Mouse (Mus musculus) 3134 (cell line): ENCODE data around the gene AU021092.
"Not testable (repeated sequence)": the region's sequence is repeated elsewhere in the genome, so short reads cannot be mapped to it uniquely, and the experiment has no call there.

Experiments used
- DNase-seq: peaks from one replicate; pipeline ENCODE4 v3.0.0-alpha.2; 2011; ENCODE audit warnings: low spot score; ENCODE audit not compliant: insufficient read length; ENCODE audit errors: extremely low read depth

AU021092 gene

DNA sequence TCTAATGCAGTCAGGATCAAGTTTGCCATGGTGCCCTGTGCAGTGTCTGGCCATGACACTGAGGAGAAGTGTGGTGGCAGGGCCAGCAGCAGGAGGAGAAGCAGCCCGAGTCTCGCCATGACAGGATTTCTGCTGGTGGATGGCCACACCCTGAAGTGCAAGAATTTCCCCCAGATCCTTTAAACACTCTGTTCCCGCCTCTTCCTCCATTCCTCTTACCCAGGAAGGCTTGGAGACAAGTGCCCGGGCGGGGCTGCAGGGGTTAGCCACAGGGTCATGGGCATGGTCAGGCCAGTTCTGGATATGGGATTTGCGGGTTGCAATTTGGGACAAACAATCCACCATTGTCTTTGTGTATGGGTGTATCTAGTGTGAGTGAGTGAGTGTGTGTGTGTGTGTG, at the start of gene AU021092:
Gene AU021092, minus strand, starts transcription at position 160 of the 400 bp plus-strand sequence.
- peak; percentile 48 for DNase-seq

DNA sequence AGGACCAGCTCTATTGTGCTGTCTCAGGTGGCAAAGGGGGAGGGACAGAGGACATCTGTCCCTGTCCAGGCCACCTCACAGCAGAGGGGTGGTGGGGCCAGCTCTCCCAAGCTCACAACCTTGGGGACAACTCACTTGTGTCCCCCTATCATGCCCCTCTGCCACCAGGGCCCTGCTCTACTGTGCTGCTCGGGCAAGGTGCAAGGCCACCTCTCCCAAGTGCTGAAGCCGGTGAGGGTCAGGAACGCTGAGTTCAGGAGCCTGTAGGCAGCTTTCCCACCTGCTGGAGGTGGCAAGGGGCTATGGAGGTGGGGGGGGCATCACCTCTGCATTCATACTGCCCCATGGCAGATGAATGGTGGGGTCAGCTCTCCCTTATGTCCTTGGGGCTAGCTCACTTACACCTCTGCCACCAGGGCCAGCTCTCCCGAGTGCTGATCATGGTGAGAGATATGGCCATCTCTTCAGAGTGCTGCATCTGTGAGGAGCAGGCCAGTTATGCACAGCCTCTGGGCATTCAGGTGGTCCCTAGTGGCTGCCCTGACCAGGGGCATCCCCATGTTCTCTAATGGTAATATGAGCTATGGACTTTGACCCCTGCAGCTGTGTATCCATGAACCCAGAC, 49.4 kb upstream of the AU021092 start:
- no peak for DNase-seq

DNA sequence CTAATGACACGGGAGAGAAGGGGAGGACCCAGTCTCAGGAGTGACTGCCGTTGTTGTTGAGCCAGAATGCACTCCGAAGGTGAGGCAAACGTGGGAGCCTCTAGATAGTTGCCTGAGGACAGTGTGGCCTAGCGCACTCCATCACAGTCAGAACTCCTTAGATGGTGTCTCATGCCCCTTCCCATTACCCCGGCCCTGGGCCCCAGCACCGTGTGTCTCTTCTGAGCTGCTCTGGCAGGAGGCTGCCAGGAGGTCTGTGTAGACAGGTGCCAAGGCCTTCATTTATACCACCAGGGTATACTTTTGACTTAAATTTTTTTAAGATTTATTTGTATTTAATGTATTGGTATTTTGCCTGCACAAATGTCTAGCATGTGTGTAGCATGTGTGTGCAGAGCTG, 41.8 kb upstream of the AU021092 start:
- DNase-seq: no peak

DNA sequence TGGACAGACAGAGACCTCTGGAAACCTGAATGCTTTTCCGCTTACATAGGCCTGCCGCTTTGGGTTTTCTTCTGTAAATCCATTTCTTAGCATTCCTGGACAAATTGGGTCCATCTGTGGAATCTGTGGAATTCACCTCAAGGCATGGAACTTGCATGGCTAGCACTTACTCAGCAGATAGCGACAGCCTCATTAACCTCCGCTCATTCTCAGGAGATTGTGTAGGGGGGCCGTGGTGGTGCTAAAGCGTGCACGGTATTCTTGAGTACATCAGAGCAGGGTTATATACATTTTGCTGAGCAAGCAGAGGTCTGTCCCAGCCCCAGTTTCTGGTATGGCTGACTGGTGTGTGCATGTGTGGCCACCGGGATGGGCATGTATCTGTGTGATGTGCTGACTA, 41.1 kb upstream of the AU021092 start:
- no peak for DNase-seq

DNA sequence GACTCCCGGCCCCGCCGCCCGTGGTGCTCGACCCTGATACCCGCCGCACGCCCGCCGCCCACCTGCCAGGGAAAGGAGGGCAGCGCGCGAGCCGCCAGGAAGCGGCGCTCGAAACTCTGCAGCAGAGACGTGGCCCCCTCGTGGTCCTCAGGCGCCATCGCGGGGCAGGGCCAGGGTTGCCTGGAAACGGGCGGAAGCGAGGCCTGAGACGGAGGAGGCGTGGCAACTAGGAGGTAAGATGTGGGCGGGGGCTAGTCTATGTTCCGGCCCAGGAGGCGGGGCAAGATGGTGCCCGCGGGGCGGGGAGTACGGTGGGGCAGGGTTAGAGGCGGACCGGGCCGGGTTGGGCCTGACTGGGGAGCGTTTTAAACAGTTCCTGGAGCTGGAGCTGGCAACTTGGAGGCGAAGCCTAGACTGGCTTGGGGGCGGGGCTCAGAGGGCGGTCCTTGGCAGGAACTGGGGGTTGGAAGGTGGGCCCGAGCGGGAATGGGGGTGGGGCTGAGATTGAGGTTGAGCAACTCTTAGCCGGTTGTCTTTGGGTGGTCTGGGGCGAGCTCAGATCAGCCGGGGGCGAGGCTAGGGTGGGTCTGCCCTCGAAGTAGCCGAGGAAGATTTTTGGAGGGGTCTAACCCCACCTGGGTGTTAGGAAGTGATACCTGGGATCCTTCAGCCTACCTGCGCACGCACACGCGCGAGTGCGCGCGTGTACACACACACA, 33.8 kb upstream of the AU021092 start, which contains the start of gene Eef2kmt:
Gene Eef2kmt, minus strand, starts transcription at position 205 of the 718 bp plus-strand sequence.
- DNase-seq: peak; percentile 99

DNA sequence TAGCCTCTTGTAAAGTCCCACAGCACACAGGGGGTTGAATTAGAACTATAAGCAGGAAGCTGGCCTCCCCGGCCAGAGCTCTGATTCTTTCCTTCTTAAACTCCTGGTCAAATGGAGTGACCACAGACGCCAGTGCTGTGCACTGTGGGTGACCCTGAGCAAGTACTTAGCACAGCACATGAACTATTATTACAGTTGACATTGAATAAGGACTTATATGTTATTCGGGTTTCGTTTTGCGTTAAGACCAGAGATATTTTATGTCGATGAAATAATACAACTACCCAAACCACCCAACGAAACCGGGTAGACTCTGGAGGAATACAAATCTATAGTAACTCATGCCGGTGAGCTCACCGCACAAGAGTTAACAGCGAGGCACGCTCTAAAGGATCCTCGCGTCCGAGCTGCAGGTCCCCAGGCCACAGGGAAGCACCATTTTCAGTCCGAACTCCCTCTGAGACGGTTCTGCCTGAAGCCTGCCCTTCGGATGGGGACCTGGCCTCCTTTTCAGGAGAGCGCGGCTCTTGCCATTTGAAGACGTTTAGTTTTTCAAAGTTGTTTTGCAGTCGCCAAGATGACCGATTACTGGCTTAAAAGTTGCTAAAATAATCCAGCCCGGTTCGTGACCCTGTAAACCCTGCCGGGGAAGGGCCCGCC, 33.1 kb upstream of the AU021092 start:
- DNase-seq: no peak

DNA sequence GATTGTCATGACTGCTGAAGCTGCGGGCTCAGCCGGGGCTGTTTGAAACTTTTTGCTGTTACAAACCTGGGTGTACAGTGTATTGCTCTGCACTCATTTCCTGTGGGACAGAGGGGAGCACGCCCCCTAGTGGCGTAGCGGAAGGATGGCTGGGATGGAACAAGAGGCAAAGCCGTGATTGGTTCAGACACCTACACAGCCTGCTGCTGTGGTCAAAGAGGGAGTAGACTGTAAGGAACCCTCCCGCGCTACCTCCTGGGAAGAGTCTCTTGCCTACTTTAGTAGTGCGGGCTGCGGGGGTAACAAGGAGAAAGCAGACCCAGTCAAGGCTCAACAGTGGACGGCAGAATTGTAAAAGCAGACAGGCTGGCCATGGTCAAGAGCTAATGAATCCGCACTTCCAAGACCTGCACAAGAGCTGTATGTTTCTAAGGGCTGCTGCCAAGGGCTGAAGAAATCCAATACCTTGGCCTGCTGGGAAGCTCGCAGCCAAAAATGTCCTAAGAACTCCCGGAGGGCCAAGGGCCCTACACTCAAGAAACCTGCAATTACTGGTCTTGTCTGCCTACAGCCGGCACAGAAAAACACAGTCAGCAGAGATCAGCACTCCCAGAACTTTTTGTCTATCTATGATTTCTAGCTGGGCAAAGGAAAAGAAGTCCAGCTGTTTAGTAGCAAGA, 32.4 kb upstream of the AU021092 start:
- peak; percentile 78 for DNase-seq

DNA sequence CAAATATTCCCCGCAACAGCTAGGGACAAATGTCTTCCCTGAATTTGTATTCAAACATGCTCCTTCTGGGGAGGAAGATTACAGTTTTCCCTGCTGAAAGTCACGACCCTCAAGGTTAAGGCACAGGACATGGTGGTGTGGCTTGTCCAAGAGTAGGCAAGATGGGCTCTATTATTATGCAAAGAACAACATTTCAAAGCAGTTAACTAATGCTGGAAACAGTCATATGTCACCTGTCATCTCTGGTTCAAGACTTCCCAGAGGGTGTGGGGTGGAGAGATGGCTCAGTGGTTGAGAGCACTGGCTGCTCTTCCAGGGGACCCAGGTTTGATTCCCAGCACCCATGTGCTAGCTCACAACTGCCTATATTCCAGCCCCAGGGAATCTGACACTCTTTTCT, 30.2 kb upstream of the AU021092 start:
- DNase-seq: no peak

DNA sequence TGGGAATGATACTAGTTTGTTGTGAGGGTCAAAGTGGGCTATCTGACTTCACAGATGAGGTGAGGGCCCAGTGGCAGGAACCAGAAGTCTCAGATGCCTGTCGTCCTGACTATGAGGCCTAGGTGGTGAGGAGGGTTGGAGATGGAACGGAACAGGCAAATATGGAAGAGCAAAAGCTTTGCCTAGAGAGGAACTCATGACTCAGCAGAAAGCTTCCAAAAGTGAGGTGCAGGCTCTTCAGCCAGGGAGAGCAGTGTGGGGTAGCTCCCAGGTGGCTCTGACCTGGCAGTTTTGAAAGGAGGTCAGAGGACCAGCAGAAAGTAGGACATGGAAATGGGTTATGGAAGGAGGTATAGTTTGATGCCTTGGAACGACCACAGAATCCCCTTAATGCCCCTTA, 28.8 kb upstream of the AU021092 start:
- no peak for DNase-seq

DNA sequence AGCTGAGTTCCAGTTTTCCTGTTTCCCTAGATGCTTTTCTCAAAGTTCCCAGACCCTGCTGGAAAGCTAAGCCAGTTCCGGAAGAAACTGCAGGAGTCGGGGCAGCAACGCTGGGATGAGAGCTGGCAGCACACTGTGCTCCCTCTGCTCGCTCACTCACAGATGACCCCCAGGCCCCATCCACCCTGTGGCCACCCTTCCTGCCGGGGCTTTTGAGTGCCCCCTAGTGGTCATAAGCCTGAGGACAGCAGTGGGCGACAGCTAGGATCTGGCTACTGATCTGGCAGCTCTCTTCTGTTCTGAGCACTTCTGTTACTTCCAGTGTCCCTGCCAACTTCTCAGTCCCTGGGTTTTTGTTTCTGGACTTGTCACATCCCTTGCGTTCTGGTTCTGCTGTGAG, 22.3 kb upstream of the AU021092 start:
- peak; percentile 51 for DNase-seq

DNA sequence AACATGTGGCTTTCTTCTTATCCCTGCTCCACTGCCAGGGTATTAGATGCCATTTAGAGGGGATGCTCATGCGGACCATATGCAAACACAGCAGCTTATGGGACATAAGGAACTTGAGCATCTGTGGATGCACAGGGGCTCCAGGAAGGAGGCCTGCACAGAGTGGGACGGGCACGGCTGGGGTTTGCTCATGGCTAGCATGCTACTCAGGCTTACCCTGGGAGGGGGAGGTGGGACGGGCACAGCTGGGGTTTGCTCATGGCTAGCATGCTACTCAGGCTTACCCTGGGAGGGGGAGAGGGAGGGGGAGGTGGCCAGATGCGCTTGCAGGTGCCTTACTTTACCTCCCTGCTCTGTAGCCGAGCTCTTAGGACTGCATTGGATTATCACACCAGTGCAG, 20.8 kb upstream of the AU021092 start:
- no peak for DNase-seq

DNA sequence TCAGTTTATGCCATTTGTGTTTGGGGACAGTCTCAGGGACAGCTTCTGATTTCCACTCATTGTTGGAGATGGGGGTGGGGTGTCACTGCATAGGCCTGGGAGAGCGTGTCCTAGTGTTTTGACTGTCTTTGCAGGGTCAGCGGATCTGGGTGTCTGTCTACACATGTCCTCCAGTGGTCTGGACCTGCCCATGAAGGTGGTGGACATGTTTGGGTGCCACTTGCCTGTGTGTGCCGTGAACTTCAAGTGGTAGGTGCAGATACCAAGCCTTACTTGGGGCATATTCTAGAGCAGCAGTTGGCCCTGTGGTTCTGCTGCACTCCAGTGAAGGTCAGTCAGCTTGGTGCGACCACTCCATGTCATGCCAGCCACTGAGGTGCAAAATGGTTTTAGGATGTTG, 20.3 kb upstream of the AU021092 start:
- no peak for DNase-seq

DNA sequence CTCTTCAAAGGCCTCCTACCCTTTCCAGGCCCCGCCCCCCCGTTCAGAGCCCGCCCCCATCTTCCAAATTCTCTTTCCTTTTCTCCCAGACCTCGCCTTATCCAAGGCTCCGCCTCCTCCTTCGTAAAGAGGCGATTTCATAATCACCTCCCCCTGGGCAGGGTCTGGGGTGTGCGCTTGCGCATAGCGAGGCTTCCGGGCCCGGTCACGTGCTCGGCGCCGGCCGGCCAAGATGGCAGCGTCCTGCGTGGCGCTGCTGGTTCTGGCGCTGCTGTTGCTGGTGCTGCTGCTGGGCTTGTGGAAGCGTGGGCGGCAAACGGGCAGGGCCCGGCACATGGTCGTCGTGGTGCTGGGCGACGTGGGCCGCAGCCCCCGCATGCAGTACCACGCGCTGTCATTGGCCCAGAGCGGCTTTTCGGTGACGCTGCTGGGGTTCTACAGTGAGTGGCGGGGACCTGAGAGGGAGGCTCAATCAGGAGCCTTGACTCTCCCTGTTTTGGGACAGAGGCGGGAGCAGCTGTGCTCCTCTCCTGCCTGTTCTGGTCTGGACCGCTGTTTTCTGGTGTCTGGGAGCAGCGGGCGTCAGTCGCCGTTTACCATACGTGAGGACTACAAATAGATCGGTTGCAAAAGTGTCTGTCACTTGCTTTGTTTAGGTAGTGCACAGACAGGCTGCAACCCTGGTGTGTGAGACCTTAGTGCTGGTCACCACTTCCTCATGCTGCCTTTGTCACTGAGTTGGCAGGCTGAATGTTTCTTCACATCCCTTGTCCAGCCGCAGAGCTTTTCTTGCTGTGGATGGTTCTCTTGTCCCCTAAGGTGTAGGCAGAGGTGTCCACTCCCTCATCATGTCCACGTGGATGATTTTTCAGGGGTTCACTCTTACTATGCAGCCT, 11.6 kb upstream of the AU021092 start, which contains the start of gene Alg1:
Gene Alg1, plus strand, starts transcription at position 204 of the 896 bp plus-strand sequence.
- peak; percentile 97 for DNase-seq

DNA sequence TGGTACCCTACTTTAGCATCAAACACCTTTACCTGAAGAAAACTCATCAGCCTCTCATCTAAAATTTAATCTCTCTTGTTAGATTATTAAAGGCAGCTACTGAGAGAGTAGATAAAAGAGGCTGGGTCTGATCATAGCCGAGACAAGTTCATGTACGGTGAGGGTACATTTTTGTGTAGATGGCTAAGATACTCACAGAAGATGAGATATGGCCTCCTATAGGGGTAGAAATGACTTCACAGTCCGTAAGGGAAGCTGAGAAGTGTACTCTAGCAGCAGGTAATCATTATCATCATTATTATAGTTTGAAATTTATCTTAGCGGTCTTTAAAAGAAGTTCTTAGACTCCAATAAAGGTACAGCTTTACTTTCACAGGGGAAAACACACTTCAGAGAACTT, 10.9 kb upstream of the AU021092 start:
- DNase-seq: no peak

DNA sequence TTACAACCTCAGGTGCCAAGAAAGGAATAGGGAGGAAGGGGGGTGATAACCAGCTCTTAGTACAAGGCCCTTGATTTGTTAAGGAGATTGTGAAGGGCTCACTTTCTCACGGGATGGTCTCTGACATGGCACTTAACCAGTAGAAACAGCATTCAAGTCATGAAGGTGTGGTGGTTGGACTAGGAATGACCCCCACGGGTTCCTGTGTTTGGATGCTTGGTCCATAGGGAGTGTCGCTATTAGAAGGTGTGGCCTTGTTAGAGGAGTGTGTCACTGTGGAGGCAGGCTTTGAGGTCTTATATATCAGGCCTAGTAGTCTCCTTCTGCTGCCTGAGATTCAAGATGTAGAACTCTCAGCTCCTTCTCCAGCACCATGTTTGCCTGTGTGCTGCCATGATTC, 6.0 kb upstream of the AU021092 start:
- DNase-seq: not testable (repeated sequence)

DNA sequence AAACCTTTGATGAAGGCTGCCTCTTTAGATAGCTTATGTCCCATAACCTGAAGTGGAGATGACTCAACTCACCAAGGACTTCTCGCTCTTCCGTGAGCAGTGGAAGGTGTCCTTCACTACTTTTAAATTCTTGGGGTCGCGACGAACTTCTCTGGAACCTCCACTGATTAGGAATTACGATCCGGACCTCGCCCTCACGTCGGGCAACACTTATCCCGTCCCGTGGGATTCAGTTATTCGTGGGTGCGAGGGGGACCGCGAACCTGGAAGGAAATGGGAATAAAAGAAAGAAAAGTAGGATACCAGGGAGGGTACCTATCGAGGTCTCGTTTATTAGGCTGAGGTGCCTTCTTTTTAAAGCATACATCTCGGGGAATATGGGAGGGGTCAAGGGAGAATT, 5.4 kb upstream of the AU021092 start:
- not testable (repeated sequence) for DNase-seq

DNA sequence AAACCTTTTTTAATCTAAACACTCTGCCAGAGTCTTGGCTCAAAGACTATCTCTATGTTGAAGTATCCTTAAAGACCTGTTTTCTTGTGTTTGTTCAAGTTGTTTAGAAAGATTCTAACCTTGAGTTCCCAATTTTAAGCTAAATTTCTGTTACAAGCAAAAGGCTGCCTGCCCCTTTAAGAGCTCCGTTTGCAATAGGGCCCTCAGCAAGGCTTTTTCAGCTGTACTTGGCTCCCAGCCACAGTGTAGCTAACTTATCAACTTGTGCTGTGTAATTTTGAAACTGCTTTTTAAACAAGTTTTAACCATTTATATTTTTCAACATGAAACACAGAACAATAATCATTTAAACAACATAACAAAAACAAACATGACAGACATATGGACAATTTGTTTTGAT, 4.4 kb upstream of the AU021092 start:
- DNase-seq: not testable (repeated sequence)

DNA sequence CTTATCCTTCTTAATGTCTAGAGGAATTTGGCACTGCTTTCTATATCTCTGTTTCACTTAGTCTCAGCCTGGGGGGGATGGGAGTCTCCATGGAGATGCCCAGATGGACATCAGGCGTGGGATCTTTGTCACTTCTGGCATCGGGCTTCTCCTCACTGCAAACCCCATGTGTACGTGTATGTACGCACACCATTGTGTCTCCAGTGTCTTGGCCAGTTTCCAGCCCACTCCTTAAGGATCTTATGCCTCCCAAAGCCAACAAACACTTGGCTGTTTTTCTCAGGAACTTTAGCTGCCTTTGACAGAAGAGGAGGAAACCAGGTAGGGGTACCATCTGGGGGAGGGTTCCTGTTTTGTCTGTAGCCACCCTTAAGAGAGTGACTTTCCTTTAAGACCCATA, 696 bp downstream of the AU021092 start:
- no peak for DNase-seq

DNA sequence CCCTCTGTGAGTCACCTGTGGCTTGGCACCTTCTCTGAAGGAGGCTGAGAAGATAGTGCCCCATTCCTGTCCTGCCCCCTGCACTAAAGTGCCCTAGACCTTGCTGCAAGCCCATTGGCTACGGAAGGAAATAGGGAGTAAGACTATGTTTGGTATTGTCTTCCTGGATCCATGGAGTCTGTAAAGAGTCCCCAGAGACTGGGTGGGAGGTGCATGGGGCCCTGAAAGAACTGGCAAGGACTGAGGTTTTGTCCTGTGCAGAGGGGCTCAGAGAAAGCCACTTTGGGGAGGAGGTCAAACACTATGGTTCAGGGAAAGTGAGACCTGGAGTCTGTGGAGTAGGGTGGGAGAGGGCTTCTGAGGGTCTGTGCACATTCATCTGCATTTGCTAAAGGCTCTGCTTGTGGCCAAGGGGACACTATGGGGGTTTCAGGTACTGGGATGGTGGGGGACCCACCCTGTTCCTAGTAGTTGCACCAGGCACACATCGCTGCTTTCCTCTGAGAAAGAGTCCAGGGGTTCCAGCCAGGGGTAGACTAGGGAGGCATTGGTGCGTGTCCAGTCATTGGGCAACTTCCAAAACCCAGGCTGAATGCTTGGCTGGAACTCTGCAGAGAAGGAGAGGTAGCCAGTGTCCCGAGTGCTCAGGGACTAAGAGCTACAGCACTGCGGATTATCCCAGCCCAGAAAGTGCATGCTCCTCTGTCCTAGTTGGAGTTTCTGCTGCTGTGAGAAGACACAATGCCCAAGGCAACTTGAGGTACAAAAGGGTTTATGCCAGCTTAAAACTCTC, 4.6 kb downstream of the AU021092 start:
- no peak for DNase-seq
